Mouse (Mus musculus) forebrain, embryonic 15.5 days (tissue): ENCODE measurements at regions not wholly inside any gene's neighbourhood (a gene's known extent, or its start where the extent isn't known, plus 50 kb on each side); places are given as distances from the start of the nearest gene placed in this dataset.
"Not testable (repeated sequence)": the region's sequence is repeated elsewhere in the genome, so short reads cannot be mapped to it uniquely, and the experiment has no call there.

ENCODE experiments used
- ATAC-seq: fragments of 200-750 bp; cut with Nextera tagmentation; replicated peaks from 2 replicates; pipeline ENCODE4 v1.8.0; 2017; ENCODE audit warnings: mild to moderate bottlenecking, moderate TSS enrichment, moderate library complexity
- H3K27ac ChIP-seq: fragments of 300-500 bp; sonication (generic); replicated peaks from 2 replicates; pipeline ENCODE4 v1.5.1; 2015; ENCODE audit warnings: mild to moderate bottlenecking, inconsistent platforms
- H3K27me3 ChIP-seq: fragments of 300-500 bp; sonication (generic); 2 replicates; pipeline ENCODE4 v1.6.1; 2015; ENCODE audit warnings: inconsistent platforms
- H3K36me3 ChIP-seq: fragments of 300-500 bp; sonication (generic); 2 replicates; pipeline ENCODE4 v1.6.1; 2015; ENCODE audit warnings: mild to moderate bottlenecking, inconsistent platforms
- H3K4me1 ChIP-seq: fragments of 300-500 bp; sonication (generic); 2 replicates; pipeline ENCODE4 v1.6.1; 2015; ENCODE audit warnings: inconsistent platforms
- H3K4me2 ChIP-seq: fragments of 300-500 bp; sonication (generic); replicated peaks from 2 replicates; pipeline ENCODE4 v1.6.1; 2015; ENCODE audit warnings: mild to moderate bottlenecking, inconsistent platforms
- H3K4me3 ChIP-seq: fragments of 300-500 bp; sonication (generic); 2 replicates; pipeline ENCODE4 v1.5.1; 2015; ENCODE audit warnings: mild to moderate bottlenecking, inconsistent platforms
- H3K9ac ChIP-seq: fragments of 300-500 bp; sonication (generic); replicated peaks from 2 replicates; pipeline ENCODE4 v1.6.1; 2015; ENCODE audit warnings: mild to moderate bottlenecking, inconsistent platforms
- H3K9me3 ChIP-seq: fragments of 300-500 bp; sonication (generic); 2 replicates; pipeline ENCODE4 v1.6.1; 2016; ENCODE audit warnings: inconsistent platforms
- WGBS: fragments of 180-500 bp; shearing (Covaris S2); methylation state at CpG from one replicate; pipeline ENCODE4 v1.1.7; 2015; ENCODE audit warnings: mixed read lengths; 5-methylcytosine and 5-hydroxymethylcytosine counted together

DNA sequence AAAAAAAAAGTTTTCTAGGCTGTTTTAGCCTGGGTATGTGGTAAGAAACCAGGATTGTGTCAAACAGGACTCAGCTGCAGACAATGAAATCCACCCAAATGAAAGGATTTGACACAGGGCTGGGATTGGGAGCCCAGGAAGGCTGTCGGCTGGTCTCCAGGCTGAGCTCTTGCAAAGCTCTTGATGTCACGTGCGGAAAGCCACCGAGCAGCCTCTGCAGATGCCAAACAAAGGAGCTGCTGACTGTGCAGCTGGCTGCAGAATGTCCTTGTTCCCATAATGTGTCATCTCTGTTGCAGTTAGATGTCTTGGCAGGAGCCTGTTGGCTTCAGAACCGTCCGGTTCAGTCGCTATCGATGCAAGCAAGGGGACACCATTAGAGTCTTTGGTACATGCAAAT lies 56.1 kb downstream of the Bbs10 start:
- peak; percentile 70; the same call in 1 of the 2 replicates for ATAC-seq
- no peaks in the 10 kb centered on the region for H3K9me3 ChIP-seq
- no peak overlapping the region for H3K4me3 ChIP-seq
- no peaks in the 10 kb centered on the region for H3K36me3 ChIP-seq
- H3K27ac ChIP-seq = peak overlapping the region; percentile 13; the same call in 1 of the 2 replicates
- no peaks in the 10 kb centered on the region for H3K4me1 ChIP-seq
- 41% methylated on average over 8 of the region's 8 CpGs for WGBS
- no peak overlapping the region for H3K9ac ChIP-seq
- H3K27me3 ChIP-seq = no peaks in the 10 kb centered on the region
- no peak overlapping the region for H3K4me2 ChIP-seq

DNA sequence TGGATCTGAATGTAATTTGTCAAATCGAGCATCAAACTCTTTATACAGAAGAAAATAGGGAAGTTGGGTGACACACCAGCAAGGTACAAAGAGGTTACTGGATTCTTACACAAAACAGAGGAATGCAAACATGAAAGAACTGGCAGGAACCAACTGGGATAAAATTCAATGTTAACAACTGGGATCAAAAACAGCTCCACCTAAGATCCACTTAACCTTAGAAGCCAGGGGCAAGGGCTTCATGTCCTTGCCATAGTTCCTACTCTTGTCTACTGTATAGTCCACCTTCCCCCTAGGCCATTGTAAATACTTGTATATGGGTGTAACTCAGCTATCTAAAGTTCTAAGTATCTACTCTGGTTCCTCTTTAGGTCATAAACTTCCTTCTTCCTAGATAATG lies 59.9 kb downstream of the Bbs10 start:
- ATAC-seq, H3K4me2 ChIP-seq, H3K9me3 ChIP-seq, H3K4me1 ChIP-seq, H3K4me3 ChIP-seq, H3K27me3 ChIP-seq, H3K27ac ChIP-seq, H3K36me3 ChIP-seq, H3K9ac ChIP-seq: not testable (repeated sequence)
- WGBS = 90% methylated on average over 1 of the region's 1 CpGs

DNA sequence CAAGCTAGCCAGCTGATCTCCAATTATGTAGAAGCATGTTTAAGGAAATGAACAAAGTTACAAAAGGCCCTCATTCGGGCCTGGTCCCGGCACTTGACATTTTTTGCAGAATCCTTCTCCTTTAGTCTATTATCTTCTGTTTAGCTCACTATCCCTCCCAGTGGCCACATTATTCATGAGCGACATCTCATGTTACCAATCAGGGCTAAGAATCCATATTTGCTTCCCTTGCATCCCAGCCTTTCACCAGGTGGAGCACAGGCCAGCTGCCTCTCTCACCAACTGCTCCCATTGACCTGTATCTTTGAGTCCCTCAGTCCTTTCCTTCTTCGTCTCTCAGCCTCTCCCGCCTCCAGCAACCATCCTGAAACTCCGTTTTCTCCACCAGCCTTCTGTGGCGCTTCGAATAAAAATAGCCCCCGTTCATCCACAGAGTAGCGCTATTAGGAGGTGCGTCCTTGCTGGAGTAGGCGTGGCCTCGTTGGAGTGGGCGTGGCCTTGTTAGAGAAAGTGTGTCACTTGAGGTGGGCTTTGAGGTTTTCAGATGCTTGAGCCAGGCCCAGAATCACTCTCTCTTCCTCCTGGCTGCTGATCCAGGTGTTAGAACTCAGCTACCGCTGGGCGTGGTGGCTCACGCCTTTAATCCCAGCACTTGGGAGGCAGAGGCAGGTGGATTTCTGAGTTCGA lies 63.4 kb downstream of the Bbs10 start:
- H3K27ac ChIP-seq = no peak overlapping the region
- no peaks in the 10 kb centered on the region for H3K9me3 ChIP-seq
- no peak overlapping the region for H3K4me3 ChIP-seq
- H3K4me1 ChIP-seq = 0 out of 2 replicates have a peak, but pooled peaks cover 3% of the 10 kb centered on the region
- no peak for ATAC-seq
- WGBS = 90% methylated on average over 18 of the region's 18 CpGs
- no peaks in the 10 kb centered on the region for H3K36me3 ChIP-seq
- H3K27me3 ChIP-seq = no peaks in the 10 kb centered on the region
- no peak overlapping the region for H3K4me2 ChIP-seq
- H3K9ac ChIP-seq = no peak overlapping the region

DNA sequence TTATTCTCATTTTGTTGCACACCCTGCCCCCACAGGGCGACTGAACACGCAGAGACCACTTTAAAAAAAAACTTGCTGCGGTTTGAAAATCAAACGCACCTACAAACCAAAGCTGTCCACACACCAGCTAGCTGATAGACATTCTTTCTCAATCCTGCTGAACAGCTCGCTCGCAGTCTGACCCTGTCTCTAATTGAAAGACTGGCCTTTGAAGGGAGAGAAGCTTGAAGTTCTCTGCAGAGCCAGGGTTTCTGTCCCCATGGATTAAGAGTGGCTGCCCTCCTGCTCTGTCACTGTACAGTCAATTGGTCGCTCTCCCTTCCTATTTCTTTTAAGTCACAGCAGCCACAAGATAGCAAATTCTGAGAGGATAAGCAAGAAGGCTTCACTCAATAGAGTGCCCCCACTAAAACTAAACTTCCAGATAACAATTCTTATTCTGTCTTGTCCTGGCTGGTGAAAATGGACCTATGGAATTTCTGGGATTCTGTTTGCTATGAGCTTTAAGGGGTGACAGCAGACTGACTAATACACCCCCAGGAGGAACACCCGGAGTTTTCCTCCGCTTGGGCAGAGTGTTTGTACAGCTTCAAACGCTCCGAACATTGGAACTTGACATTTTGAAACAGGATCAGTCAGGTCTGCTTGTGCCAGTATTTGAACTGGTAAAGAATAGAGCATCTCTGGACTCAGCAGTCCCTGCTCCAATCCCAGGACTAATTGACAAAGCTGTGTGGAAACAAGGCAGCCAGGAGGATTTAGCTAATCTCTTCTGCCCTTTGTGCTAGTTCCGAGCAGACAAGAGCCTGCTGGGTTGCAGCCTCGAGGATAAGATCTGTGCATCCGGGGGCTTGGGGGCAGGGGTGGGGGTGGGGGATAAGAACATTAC lies 65.5 kb downstream of the Bbs10 start:
- no peak overlapping the region for H3K27ac ChIP-seq
- no peak overlapping the region for H3K9ac ChIP-seq
- H3K4me1 ChIP-seq = 0 out of 2 replicates have a peak, but pooled peaks cover 3% of the 10 kb centered on the region
- H3K4me3 ChIP-seq = no peak overlapping the region
- H3K27me3 ChIP-seq = no peaks in the 10 kb centered on the region
- WGBS = 8% methylated on average over 14 of the region's 14 CpGs
- H3K4me2 ChIP-seq = no peak overlapping the region
- no peaks in the 10 kb centered on the region for H3K36me3 ChIP-seq
- ATAC-seq = peak; percentile 57
- no peaks in the 10 kb centered on the region for H3K9me3 ChIP-seq

DNA sequence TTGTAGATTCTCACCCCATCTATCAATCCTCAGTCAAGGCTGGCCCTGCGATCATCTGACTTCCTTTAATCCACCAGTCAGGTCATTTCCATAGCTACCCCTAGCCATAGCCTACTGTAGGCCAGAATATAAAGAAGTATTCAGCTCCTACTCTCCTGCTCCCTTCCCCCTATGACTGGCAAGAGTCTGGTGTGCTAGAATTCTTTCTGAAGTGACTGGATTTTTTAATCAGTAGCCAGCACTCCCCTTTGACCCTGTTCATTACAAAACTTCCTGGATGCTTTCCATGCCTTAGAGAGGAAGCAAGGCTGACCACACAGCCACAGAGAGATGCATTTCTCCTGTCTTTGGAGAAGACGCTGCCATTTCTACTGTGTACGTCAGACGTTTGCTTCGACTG lies 66.5 kb downstream of the Bbs10 start:
- H3K27me3 ChIP-seq = no peaks in the 10 kb centered on the region
- ATAC-seq = no peak
- H3K4me3 ChIP-seq = no peak overlapping the region
- no peak overlapping the region for H3K4me2 ChIP-seq
- H3K36me3 ChIP-seq = no peaks in the 10 kb centered on the region
- WGBS = 71% methylated on average over 5 of the region's 5 CpGs
- H3K9me3 ChIP-seq = no peaks in the 10 kb centered on the region
- no peak overlapping the region for H3K27ac ChIP-seq
- H3K4me1 ChIP-seq = 0 out of 2 replicates have a peak, but pooled peaks cover 3% of the 10 kb centered on the region
- no peak overlapping the region for H3K9ac ChIP-seq

DNA sequence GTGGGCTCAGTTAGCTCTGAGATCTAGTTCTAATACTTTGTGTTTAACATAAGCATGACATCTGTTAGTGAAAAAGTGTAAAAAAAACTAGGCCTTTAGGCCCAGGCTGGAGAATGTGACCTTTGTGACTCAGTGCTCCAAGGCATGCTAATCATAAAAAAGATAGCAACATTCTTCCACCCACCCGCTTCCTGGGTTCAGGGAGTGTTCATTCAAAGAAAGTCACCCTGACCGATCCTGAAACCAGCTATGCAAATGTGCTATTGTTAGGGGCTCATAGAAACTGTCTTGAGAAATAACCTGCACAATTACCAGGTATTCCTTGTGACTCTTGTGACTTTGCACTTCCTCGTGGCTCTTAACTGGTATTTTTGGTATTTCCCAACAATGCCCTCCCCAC lies 70.6 kb downstream of the Bbs10 start:
- not testable (repeated sequence) for H3K36me3 ChIP-seq, H3K4me3 ChIP-seq, ATAC-seq, H3K9ac ChIP-seq, H3K4me1 ChIP-seq, H3K4me2 ChIP-seq, H3K9me3 ChIP-seq, H3K27ac ChIP-seq, H3K27me3 ChIP-seq
- 82% methylated on average over 3 of the region's 3 CpGs for WGBS

DNA sequence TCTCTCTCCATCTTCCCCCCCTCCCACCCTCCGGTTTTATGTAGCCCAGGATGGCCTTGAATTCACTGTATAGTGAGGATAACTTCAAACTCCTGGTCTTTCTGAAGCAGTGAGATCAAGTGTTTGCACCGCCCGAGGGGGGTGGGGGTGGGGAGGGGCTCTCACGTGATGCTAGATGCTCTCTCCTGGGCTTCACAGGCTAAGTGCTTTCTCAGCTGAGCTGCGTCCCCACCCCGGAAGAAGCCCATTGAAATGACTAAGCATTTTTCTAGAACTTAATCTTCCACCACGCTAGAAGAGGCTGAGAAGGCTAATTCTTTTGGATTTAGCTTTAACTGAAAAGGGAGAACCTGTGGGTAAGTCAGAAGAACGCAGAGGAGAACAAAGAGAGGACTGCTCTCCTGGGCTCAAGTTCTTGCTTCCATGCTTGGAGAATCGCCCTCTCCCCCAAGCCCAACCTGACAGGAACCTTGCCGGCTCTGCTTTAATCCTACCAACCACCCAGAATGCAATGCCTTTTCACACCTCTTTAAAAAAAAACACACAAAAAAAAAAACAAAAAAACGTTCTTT lies 79.7 kb downstream of the Bbs10 start:
- Histone ChIP-seq H3K4me1 (peaks cover 8% of the 10 kb centered on the region; the same call in 1 of the 2 replicates), H3K36me3 (no peaks in the 10 kb centered on the region), H3K27me3 (no peaks in the 10 kb centered on the region), H3K9me3 (no peaks in the 10 kb centered on the region), H3K27ac (no peak overlapping the region), H3K4me2 (no peak overlapping the region), H3K9ac (no peak overlapping the region), H3K4me3 (no peak overlapping the region)
- 41% methylated on average over 11 of the region's 11 CpGs for WGBS
- no peak for ATAC-seq

DNA sequence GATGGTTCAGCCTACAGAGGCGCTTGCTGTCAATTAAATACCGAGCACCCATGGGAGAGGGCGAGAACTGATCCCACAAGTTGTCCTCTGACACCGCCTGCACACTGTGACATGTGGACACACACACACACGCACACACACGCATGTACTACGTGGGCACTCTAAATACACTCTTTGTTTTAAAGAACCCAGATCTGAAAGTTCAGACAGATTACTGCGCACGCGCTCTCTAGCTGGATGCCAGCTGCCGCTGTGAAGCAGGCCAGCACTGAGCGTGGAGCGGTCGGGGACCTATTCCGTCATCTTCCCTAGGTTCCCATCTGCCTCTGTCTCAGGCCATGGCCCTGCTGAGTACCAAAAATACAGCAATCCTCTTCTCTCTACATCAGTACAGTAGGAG lies 83.2 kb downstream of the Bbs10 start:
- H3K9me3 ChIP-seq = no peaks in the 10 kb centered on the region
- H3K4me3 ChIP-seq = no peak overlapping the region
- peaks cover 8% of the 10 kb centered on the region; the same call in 1 of the 2 replicates for H3K4me1 ChIP-seq
- 60% methylated on average over 15 of the region's 15 CpGs for WGBS
- no peaks in the 10 kb centered on the region for H3K36me3 ChIP-seq
- no peak overlapping the region for H3K27ac ChIP-seq
- ATAC-seq = peak; percentile 79
- H3K27me3 ChIP-seq = no peaks in the 10 kb centered on the region
- H3K9ac ChIP-seq = no peak overlapping the region
- H3K4me2 ChIP-seq = 0 out of 2 replicates have a peak overlapping the region, but pooled peaks have one; percentile 4

DNA sequence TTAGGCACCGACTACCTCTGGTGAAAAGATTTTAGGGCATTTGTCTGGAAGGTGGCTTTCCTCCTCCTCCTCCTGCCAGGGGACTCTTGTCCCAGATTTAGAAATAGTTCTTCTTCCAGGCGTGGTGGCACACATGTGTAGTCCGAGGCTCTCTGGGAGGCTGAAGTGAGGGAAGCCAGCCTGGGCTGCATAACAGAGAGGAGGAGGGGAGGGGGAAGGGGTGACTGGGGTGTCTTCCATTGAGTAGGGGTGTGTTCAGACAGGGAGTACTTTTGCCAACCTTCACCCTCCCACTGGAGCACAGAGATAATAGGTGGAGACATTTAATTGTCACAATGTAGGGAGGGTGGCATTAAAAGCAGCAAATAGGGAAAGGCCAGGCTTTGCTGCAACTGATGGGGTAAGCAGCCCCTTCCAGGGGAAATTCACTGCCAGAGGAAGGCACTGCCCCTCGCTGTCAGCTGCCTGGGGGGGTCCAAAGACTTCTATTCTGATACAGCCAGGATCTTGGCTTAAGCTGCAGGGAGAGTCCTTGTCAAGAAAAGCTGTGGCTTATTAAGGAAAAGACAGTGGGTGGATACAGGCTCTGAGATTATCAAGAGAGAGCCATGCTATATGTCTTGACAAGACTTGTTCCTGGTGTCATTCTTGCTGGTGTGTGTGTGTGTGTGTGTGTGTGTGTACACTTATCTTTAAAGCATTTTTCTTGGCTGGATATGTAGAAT lies 83.9 kb downstream of the Bbs10 start:
- H3K4me2 ChIP-seq = no peak overlapping the region

DNA sequence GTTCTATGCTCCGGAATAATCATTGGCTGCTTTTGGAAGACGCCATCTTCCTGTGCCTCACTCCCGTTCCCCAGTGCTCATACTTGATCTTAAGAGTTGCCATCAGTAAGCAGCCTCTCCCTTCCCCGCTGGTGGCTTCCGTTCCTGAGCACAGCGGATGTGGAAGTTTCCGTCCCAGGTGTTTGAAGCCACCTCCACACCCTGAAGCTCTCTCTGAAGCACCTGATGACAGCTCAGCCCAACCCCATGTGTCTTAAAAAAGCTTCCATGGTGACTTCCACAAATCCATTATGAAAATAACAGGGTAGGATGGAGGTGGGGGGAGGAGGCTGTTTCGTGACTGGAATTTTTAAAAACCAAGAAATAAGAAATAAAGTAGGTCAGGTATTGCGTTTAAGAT lies 87.1 kb downstream of the Bbs10 start:
- no peaks in the 10 kb centered on the region for H3K9me3 ChIP-seq
- H3K9ac ChIP-seq = no peak overlapping the region
- WGBS = 83% methylated on average over 9 of the region's 9 CpGs
- H3K4me3 ChIP-seq = no peak overlapping the region
- H3K4me1 ChIP-seq = peaks cover 14% of the 10 kb centered on the region
- no peak overlapping the region for H3K27ac ChIP-seq
- no peaks in the 10 kb centered on the region for H3K36me3 ChIP-seq
- no peak for ATAC-seq
- H3K4me2 ChIP-seq = no peak overlapping the region
- no peaks in the 10 kb centered on the region for H3K27me3 ChIP-seq

More for the DNA sequence above, 83.9 kb downstream of the Bbs10 start:
- ATAC-seq = peak; percentile 49; the same call in 1 of the 2 replicates
- H3K9me3 ChIP-seq = no peaks in the 10 kb centered on the region
- no peak overlapping the region for H3K27ac ChIP-seq
- H3K9ac ChIP-seq = no peak overlapping the region
- H3K27me3 ChIP-seq = no peaks in the 10 kb centered on the region
- WGBS = 28% methylated on average over 4 of the region's 4 CpGs
- no peaks in the 10 kb centered on the region for H3K36me3 ChIP-seq
- H3K4me3 ChIP-seq = no peak overlapping the region
- H3K4me1 ChIP-seq = peaks cover 8% of the 10 kb centered on the region; the same call in 1 of the 2 replicates

DNA sequence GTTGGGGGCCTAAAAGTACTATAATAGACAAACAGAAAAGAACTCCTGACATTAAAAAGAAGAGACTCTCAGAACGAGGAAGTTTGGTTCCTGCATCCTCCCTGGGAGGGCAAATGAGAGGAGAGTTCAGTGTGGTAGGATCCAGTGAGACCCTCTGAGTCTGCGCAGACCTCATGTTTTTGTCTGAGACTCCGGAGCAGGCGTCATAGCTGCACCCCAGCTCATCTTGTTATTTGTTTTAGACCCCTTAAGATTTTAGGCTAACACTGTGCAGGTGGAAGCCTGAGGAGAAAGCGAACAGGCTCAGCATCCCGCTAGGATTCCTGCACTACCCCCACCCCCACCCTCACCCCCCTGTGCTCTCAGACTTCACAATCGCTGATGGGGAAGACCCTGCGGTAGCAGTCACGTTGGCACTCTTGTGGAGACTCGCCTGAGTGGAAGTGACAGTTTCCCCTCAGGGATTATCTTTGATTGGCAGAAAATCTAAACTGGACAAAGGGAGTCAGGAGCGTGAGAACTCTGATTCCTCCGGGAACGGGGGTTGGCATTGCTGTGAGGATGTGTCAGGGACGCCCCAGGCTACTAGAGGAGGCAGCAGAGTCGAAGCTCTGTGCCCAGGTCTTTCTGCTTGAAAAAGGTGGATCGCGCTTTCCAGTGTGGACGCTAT lies 85.0 kb upstream of the Nap1l1 start:
- 32% methylated on average over 18 of the region's 18 CpGs for WGBS
- Histone ChIP-seq H3K9ac (no peak overlapping the region), H3K27ac (no peak overlapping the region), H3K4me1 (peaks cover 6% of the 10 kb centered on the region), H3K4me2 (peak overlapping the region; percentile 12), H3K36me3 (no peaks in the 10 kb centered on the region), H3K4me3 (0 out of 2 replicates have a peak overlapping the region, but pooled peaks have one; percentile 4), H3K9me3 (no peaks in the 10 kb centered on the region), H3K27me3 (no peaks in the 10 kb centered on the region)
- 0 out of 2 replicates have a peak, but pooled peaks have one; percentile 23 for ATAC-seq
